Mouse (Mus musculus) embryonic facial prominence, embryonic 13.5 days (tissue): ENCODE results near the gene Pnkp. TPM values are rescaled to one million over a fixed set of nuclear protein-coding genes. Genes with fewer than 3 reads are reported as not detected.

ENCODE experiments used
- ATAC-seq: fragments of 200-750 bp; cut with Nextera tagmentation; 2 replicates; pipeline ENCODE4 v1.8.0; 2017; ENCODE audit warnings: low read depth; ENCODE audit not compliant: insufficient number of reproducible peaks, insufficient read depth, low FRiP score, low TSS enrichment
- H3K27ac ChIP-seq: fragments of 300-500 bp; sonication (generic); 2 replicates; pipeline ENCODE4 v1.5.1; 2015; ENCODE audit warnings: moderate library complexity, mild to moderate bottlenecking, inconsistent platforms
- H3K27me3 ChIP-seq: fragments of 300-500 bp; sonication (generic); 2 replicates; pipeline ENCODE4 v1.6.1; 2015; ENCODE audit warnings: mild to moderate bottlenecking, inconsistent platforms
- H3K36me3 ChIP-seq: fragments of 300-500 bp; sonication (generic); 2 replicates; pipeline ENCODE4 v1.6.1; 2015; ENCODE audit warnings: mild to moderate bottlenecking, inconsistent platforms
- H3K4me1 ChIP-seq: fragments of 300-500 bp; sonication (generic); 2 replicates; pipeline ENCODE4 v1.6.1; 2015; ENCODE audit warnings: inconsistent platforms
- H3K4me2 ChIP-seq: fragments of 300-500 bp; sonication (generic); 2 replicates; pipeline ENCODE4 v1.6.1; 2015; ENCODE audit warnings: moderate library complexity, mild to moderate bottlenecking, inconsistent platforms
- H3K4me3 ChIP-seq: fragments of 300-500 bp; sonication (generic); 2 replicates; pipeline ENCODE4 v1.5.1; 2015; ENCODE audit warnings: mild to moderate bottlenecking, inconsistent platforms
- H3K9ac ChIP-seq: fragments of 300-500 bp; sonication (generic); 2 replicates; pipeline ENCODE4 v1.6.1; 2015; ENCODE audit warnings: mild to moderate bottlenecking, inconsistent platforms
- H3K9me3 ChIP-seq: fragments of 300-500 bp; sonication (generic); 2 replicates; pipeline ENCODE4 v1.6.1; 2016; ENCODE audit warnings: inconsistent platforms
- WGBS: fragments of 180-500 bp; shearing (Covaris S2); methylation state at CpG from one replicate; pipeline ENCODE4 v1.1.7; 2015; ENCODE audit warnings: mixed read lengths; 5-methylcytosine and 5-hydroxymethylcytosine counted together
- polyA plus RNA-seq: library from polyadenylated mRNA; unstranded; fragments of >200 nt; fragmentation: Nextera tagmentation; extraction: Ambion mirVana; gene quantifications from 2 replicates; pipeline ENCODE4 v1.2.1, GENCODE M21; 2015

Pnkp gene
- polyA plus RNA-seq, 1 experiment from 2014 or later, result 30.0 TPM

- ATAC-seq, result no peak
- no peaks in the 10 kb centered on the region for H3K27me3 ChIP-seq
- no peak overlapping the region for H3K4me2 ChIP-seq
- H3K9me3 ChIP-seq, result no peaks in the 10 kb centered on the region
- 88% methylated on average over 5 of the region's 5 CpGs for WGBS
- 0 out of 2 replicates have a peak overlapping the region, but pooled peaks have one; percentile 27 for H3K9ac ChIP-seq
- H3K4me1 ChIP-seq, result peaks cover 16% of the 10 kb centered on the region
- H3K36me3 ChIP-seq, result peaks cover 54% of the 10 kb centered on the region
- H3K4me3 ChIP-seq, result no peak overlapping the region
- no peak overlapping the region for H3K27ac ChIP-seq
These were observed 28.2 kb upstream of the Pnkp start for GRCm38 (mm10) chr7:44828706-44829105.

DNA sequence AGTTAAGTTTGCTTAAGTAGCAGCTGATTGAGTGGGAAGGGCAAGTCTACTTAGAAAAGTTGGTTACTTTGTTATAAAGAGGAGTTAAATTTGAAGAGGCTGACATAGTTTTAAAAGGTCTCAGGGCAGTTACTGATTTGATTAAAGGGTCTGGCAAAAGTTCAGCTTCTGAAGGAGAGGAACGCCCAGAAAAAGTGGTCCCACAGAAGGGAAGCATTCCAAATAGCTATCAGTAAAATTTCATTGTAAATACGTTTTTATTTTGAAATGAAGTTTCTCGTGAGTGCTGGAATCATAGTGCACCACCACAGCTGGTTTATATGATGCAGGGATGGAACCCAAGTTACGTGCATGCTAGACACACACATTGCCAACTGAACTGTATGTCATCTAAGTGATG is 24.2 kb upstream of the Pnkp start:
- Histone ChIP-seq H3K4me2 (no peak overlapping the region), H3K36me3 (peaks cover 45% of the 10 kb centered on the region), H3K9me3 (no peaks in the 10 kb centered on the region), H3K4me3 (no peak overlapping the region), H3K4me1 (peaks cover 11% of the 10 kb centered on the region), H3K9ac (no peak overlapping the region), H3K27ac (no peak overlapping the region; the same call in 1 of the 2 replicates), H3K27me3 (no peaks in the 10 kb centered on the region)
- no peak for ATAC-seq
- 48% methylated on average over 4 of the region's 4 CpGs for whole genome bisulfite sequencing

GRCm38 (mm10) chr7:44835373-44836015 is 21.4 kb upstream of the Pnkp start:
- ATAC-seq, result no peak
- H3K9ac ChIP-seq, result no peak overlapping the region

DNA sequence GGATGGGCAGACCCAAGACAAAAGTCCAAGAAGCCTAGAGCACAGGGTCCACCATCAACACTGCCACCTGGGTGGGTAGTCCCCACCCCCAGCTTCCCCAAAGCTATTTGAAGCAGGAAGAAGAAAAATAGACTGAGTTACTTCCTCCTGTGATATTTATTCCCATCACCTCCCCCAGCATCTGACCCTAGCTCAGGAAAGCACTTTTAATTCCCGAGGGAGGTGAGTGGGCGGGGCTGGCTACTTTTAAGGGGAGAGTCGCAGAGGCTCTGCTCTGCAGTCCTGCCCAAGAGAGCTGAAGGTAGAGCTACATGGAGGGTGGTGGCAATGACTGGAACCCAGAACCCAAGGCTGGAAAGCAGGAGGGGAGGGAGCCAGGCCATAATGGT is 20.9 kb upstream of the Pnkp start:
- Histone ChIP-seq H3K27ac (no peak overlapping the region), H3K9me3 (no peaks in the 10 kb centered on the region), H3K4me2 (no peak overlapping the region), H3K9ac (no peak overlapping the region), H3K4me1 (peaks cover 23% of the 10 kb centered on the region), H3K4me3 (no peak overlapping the region), H3K27me3 (peaks cover 29% of the 10 kb centered on the region), H3K36me3 (peaks cover 21% of the 10 kb centered on the region)
- WGBS, result 41% methylated on average over 3 of the region's 3 CpGs
- no peak for ATAC-seq

More at GRCm38 (mm10) chr7:44835373-44836015, 21.4 kb upstream of the Pnkp start:
- no peaks in the 10 kb centered on the region for H3K9me3 ChIP-seq
- peaks cover 21% of the 10 kb centered on the region for H3K36me3 ChIP-seq
- H3K27me3 ChIP-seq, result peaks cover 24% of the 10 kb centered on the region
- whole genome bisulfite sequencing, result 100% methylated on average over 1 of the region's 1 CpGs
- no peak overlapping the region for H3K4me2 ChIP-seq
- no peak overlapping the region for H3K4me3 ChIP-seq
- H3K4me1 ChIP-seq, result peaks cover 23% of the 10 kb centered on the region
- no peak overlapping the region for H3K27ac ChIP-seq

GRCm38 (mm10) chr7:44836423-44837053 is 20.4 kb upstream of the Pnkp start:
- H3K4me3 ChIP-seq, result no peak overlapping the region

DNA sequence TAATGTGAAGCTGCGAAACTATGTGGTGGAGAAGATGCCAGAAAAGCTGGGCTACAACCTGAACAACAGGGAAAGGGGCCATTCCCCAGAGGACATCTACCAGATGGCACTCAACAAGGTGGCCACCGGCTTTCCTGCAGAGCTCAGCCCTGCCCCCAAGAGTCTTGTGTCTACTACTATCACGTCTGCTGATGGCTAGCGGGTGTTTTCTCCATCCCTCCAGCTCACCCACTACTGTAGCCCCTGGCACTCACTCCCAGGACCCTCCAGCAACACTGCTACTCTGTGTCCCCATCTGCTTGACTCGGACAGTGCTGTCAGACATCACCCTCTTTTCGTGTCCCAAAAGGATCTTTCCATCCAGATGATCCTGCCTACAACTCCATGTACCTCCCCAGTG is 18.9 kb upstream of the Pnkp start:
- no peaks in the 10 kb centered on the region for H3K9me3 ChIP-seq
- no peak overlapping the region for H3K4me3 ChIP-seq
- peaks cover 17% of the 10 kb centered on the region for H3K4me1 ChIP-seq
- no peak overlapping the region for H3K27ac ChIP-seq
- no peak for ATAC-seq
- peaks cover 29% of the 10 kb centered on the region for H3K36me3 ChIP-seq
- H3K9ac ChIP-seq, result no peak overlapping the region
- WGBS, result 82% methylated on average over 6 of the region's 6 CpGs
- H3K4me2 ChIP-seq, result no peak overlapping the region
- H3K27me3 ChIP-seq, result peaks cover 36% of the 10 kb centered on the region

More at GRCm38 (mm10) chr7:44836423-44837053, 20.4 kb upstream of the Pnkp start:
- peaks cover 21% of the 10 kb centered on the region for H3K36me3 ChIP-seq
- H3K4me2 ChIP-seq, result no peak overlapping the region
- H3K27ac ChIP-seq, result no peak overlapping the region
- WGBS, result 83% methylated on average over 9 of the region's 9 CpGs
- H3K27me3 ChIP-seq, result peaks cover 34% of the 10 kb centered on the region
- H3K4me1 ChIP-seq, result peaks cover 23% of the 10 kb centered on the region
- no peaks in the 10 kb centered on the region for H3K9me3 ChIP-seq
- no peak for ATAC-seq
- no peak overlapping the region for H3K9ac ChIP-seq

- 24% methylated on average over 11 of the region's 11 CpGs for WGBS
- Histone ChIP-seq H3K27ac (no peak overlapping the region), H3K36me3 (peaks cover 39% of the 10 kb centered on the region), H3K9ac (peak overlapping the region; percentile 62), H3K9me3 (no peaks in the 10 kb centered on the region), H3K4me1 (peaks cover 15% of the 10 kb centered on the region), H3K4me2 (peak overlapping the region; percentile 66), H3K4me3 (peak overlapping the region; percentile 40), H3K27me3 (peaks cover 36% of the 10 kb centered on the region)
- no peak for ATAC-seq
These were observed 17.8 kb upstream of the Pnkp start for GRCm38 (mm10) chr7:44839171-44839490.

DNA sequence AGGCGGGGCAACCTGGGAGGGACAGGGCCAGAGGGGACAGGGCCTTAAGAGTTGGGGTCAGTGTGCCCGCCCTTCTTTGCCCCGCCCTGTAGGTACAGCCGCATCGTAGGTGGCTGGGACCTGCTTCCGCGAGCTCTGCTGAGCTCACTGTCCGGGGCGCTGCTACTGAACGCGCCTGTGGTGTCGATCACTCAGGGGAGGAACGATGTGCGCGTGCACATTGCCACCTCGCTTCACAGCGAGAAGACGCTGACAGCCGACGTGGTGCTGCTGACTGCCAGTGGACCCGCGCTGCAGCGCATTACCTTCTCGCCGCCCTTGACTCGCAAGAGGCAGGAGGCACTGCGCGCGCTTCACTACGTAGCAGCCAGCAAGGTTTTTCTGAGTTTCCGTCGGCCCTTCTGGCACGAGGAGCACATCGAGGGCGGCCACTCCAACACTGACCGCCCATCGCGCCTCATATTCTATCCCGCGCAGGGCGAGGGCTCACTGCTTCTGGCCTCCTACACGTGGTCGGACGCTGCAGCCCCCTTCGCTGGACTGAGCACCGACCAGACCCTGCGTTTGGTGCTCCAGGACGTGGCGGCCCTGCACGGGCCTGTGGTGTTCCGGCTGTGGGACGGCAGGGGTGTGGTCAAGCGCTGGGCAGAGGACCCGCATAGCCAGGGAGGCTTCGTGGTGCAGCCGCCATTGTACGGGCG is 17.3 kb upstream of the Pnkp start:
- WGBS, result 2% methylated on average over 58 of the region's 58 CpGs
- Histone ChIP-seq H3K9me3 (no peaks in the 10 kb centered on the region), H3K9ac (peak overlapping the region; percentile 62), H3K4me2 (peak overlapping the region; percentile 66), H3K36me3 (peaks cover 44% of the 10 kb centered on the region), H3K27me3 (peaks cover 36% of the 10 kb centered on the region), H3K4me1 (peaks cover 15% of the 10 kb centered on the region), H3K4me3 (peak overlapping the region; percentile 40), H3K27ac (no peak overlapping the region)
- ATAC-seq, result 0 out of 2 replicates have a peak, but pooled peaks have one; percentile 11

DNA sequence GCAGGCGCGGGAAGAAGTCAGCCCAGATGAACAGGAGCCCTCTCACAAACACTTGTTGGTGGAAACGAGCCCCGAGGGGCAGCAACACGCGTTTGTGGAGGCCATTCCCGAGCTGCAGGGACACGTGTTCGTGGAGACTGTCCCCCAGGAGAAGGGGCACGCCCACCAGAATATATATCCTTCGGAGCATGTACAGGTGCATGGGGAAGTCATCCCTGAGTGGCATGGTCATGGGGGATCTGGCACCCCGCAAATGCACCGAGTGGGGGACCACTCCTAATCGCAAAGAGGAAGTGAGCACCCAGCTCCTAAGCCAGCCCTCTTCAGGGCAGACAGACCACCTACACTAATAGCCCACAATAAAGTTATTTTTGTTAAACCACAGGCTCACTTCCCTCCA is 16.5 kb upstream of the Pnkp start:
- Histone ChIP-seq H3K4me2 (peak overlapping the region; percentile 66), H3K36me3 (peaks cover 52% of the 10 kb centered on the region), H3K4me1 (peaks cover 15% of the 10 kb centered on the region), H3K9me3 (no peaks in the 10 kb centered on the region), H3K27ac (no peak overlapping the region), H3K27me3 (peaks cover 36% of the 10 kb centered on the region), H3K9ac (peak overlapping the region; percentile 62), H3K4me3 (peak overlapping the region; percentile 40)
- 52% methylated on average over 14 of the region's 14 CpGs for WGBS
- ATAC-seq, result no peak

DNA sequence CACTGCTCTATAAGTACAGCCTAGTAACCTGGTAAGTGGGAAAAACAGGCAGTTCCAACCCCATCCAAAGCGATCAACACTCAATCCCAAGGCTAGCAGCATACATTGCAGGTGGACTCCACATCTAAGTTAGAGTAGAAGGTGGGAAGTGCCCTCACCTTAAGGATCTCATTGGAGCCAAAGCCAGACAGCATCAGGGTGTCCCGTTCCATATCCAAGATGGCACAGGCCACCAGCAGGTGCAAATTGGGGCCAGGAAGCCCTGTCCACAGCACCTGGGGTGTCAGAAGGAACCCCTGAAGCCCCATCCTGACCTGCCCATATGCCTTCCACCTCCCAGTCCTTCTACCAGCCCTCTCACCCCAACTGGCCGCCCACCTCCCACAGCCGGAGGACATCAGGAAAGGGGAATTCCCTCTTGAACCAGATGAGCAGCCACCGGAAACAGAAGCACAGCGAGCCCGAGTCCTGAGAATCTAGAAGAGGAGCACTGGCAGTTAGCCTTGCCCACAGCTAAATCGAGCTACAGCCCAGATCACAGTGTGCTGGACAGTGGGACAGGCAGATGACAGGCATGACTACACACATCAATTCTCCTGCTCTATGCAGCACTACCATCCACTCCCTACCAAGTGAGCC is 15.0 kb upstream of the Pnkp start:
- Histone ChIP-seq H3K4me3 (no peak overlapping the region), H3K36me3 (peaks cover 67% of the 10 kb centered on the region), H3K27ac (no peak overlapping the region), H3K9ac (no peak overlapping the region), H3K4me2 (no peak overlapping the region), H3K4me1 (peaks cover 12% of the 10 kb centered on the region), H3K27me3 (peaks cover 36% of the 10 kb centered on the region), H3K9me3 (no peaks in the 10 kb centered on the region)
- ATAC-seq, result no peak
- WGBS, result 92% methylated on average over 8 of the region's 8 CpGs

- ATAC-seq, result no peak
- WGBS, result 93% methylated on average over 10 of the region's 10 CpGs
- H3K4me2 ChIP-seq, result no peak overlapping the region
These were observed 11.9 kb upstream of the Pnkp start for GRCm38 (mm10) chr7:44845006-44845405.

More at GRCm38 (mm10) chr7:44845006-44845405, 11.9 kb upstream of the Pnkp start:
- Histone ChIP-seq H3K9me3 (no peaks in the 10 kb centered on the region), H3K27ac (no peak overlapping the region), H3K4me1 (peaks cover 14% of the 10 kb centered on the region), H3K27me3 (peaks cover 16% of the 10 kb centered on the region), H3K9ac (no peak overlapping the region), H3K4me3 (no peak overlapping the region), H3K36me3 (peaks cover 67% of the 10 kb centered on the region)
